Mouse (Mus musculus): ENCODE results near the gene Dnase1l3. TPM values are rescaled to one million over a fixed set of nuclear protein-coding genes. Genes with fewer than 3 reads are reported as not detected.
A peak's percentile ranks its signal among the peaks of the same experiment; 100 is the strongest.

Dnase1l3 gene
- polyA plus RNA-seq, 1 experiment from 2014 or later = 0.05 TPM

DNA sequence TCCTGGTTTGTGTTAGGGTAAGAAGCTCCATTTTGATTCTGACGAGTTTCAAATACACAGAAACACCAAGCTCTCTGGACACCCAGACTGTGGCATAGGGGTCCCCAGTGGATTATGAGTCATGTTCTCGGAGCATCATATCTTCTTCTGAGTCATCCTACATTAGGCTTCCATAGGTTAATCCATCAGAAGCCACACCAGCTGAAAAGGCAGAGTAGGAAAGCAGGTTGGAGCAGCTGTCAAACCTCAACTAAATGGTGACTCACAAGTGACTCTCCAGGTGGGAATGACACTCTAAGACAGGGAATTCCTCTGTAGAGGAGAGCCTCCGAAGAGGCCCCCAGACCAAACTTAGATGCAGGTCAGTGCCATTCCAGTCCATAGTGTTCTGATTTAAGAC is 4.7 kb upstream of the Dnase1l3 start:
- Histone ChIP-seq H3K27ac (ENCODE audit: low read depth) (no peak overlapping the region), H3K4me3 (ENCODE audit: low read depth, low read length) (no peak overlapping the region), H3K27me3 (ENCODE audit: insufficient read depth, low read length) (peaks cover 24% of the 10 kb centered on the region), H3K9ac (no peak overlapping the region), H3K36me3 (ENCODE audit: insufficient read depth) (no peaks in the 10 kb centered on the region), H3K9me3 (ENCODE audit: low read depth, low read length) (no peaks in the 10 kb centered on the region), H3K4me2 (no peak overlapping the region), H3K4me1 (ENCODE audit: insufficient read depth) (0 out of 2 replicates have a peak, but pooled peaks cover 7% of the 10 kb centered on the region)
- 58% methylated on average over 3 of the region's 3 CpGs for WGBS
- DNase-seq = no peak
- ATAC-seq (ENCODE audit: insufficient read depth) = no peak
- no peak for TF ChIP-seq CTCF (IDR thresholded peaks at IDR 0.05; ENCODE audit: low read depth)

DNA sequence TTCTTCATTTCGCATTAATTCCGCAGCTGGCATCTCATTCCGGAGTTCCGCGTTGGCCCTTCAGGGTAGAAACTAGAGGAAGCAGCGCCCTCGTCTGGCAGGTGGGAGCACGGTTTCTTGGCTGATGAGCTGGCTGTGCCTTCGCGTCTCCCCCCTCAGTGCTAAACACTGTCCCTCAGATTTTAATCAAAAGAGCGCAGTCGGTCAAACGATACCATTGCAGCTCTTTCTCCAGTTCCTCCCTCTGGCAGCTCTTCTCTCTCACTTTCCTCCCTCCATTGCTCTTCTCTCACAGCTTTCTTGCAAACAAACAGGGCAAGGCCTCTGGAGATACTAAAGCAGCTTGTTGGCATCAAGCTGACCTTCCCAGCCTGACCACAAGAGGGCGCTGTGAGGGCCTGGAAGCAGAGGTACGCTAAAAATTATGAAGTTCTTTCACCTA is 2.9 kb upstream of the Dnase1l3 start:
- ATAC-seq (ENCODE audit: insufficient read depth) = peak; percentile 65; the same call in 1 of the 2 replicates
- no peaks in the 10 kb centered on the region for H3K36me3 ChIP-seq (ENCODE audit: insufficient read depth)
- TF ChIP-seq CTCF (IDR thresholded peaks at IDR 0.05; ENCODE audit: low read depth) = peak; percentile 72
- H3K27ac ChIP-seq (ENCODE audit: low read depth) = no peak overlapping the region
- no peaks in the 10 kb centered on the region for H3K9me3 ChIP-seq (ENCODE audit: low read depth, low read length)
- no peak overlapping the region for H3K4me3 ChIP-seq (ENCODE audit: low read depth, low read length)
- H3K9ac ChIP-seq = no peak overlapping the region
- peak; percentile 93 for DNase-seq
- peaks cover 16% of the 10 kb centered on the region; the same call in 1 of the 2 replicates for H3K27me3 ChIP-seq (ENCODE audit: insufficient read depth, low read length)
- H3K4me2 ChIP-seq = peak overlapping the region; percentile 51
- 0 out of 2 replicates have a peak, but pooled peaks cover 2% of the 10 kb centered on the region for H3K4me1 ChIP-seq (ENCODE audit: insufficient read depth)
- WGBS = 1% methylated on average over 15 of the region's 15 CpGs

DNA sequence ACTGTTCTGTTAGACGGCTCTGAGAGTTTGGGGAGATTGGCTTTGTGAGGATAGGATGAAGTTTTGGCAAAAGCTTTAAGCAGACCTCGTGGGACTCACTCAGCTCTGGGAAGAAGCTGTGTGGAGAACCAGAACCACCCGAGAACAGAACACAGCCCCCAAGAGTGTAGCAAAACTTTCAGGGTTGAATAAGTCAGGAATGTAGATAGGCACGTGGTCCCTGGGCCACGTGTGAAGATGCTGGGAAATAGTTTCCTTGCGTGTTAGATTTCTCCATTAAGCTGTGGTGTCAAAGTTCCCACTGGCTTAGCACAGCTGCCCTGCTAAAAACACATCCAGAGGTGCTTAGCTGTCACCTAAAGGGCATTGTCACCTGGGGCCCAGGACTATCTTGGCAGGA is 2.2 kb downstream of the Dnase1l3 start:
- Histone ChIP-seq H3K4me2 (no peak overlapping the region), H3K36me3 (ENCODE audit: insufficient read depth) (no peaks in the 10 kb centered on the region), H3K9me3 (ENCODE audit: low read depth, low read length) (no peaks in the 10 kb centered on the region), H3K27ac (ENCODE audit: low read depth) (no peak overlapping the region), H3K4me3 (ENCODE audit: low read depth, low read length) (no peak overlapping the region), H3K27me3 (ENCODE audit: insufficient read depth, low read length) (0 out of 2 replicates have a peak, but pooled peaks cover 4% of the 10 kb centered on the region), H3K4me1 (ENCODE audit: insufficient read depth) (no peaks in the 10 kb centered on the region), H3K9ac (no peak overlapping the region)
- no peak for TF ChIP-seq CTCF (IDR thresholded peaks at IDR 0.05; ENCODE audit: low read depth)
- WGBS = 47% methylated on average over 6 of the region's 6 CpGs
- ATAC-seq (ENCODE audit: insufficient read depth) = no peak
- no peak for DNase-seq

DNA sequence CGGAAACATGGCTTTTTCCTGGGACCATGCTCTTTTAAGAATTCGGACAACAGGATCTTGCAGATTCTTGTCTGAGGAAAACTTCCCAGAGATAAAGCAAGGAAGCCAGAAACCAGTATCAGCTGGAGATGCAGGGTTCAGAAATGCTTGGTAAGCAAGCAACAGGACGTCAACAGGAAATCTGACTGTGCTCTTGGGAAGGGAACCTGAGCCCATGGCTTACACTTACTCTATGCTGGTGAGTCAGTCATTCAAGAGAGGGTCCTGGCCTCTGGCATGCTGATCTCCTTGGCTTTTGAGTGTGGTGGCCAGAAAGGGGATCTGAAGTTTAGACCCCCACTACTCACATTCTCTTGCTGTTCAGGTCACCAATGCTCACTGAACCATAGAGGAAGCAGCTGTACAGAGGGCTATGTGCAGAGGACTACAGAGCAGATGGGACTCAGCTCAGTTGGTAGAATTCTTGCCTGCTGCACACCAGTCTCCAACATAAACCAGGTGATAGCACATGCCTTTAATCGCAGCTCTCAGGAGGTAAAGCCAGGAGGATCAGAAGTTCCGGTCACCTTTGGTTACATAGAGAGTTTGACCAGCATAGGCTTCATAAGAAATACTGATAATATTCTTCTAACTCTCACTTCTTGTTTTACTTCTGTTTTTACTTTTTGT is 3.1 kb downstream of the Dnase1l3 start:
- H3K4me1 ChIP-seq (ENCODE audit: insufficient read depth) = no peaks in the 10 kb centered on the region
- H3K4me3 ChIP-seq (ENCODE audit: low read depth, low read length) = no peak overlapping the region
- no peak overlapping the region for H3K27ac ChIP-seq (ENCODE audit: low read depth)
- DNase-seq = no peak
- H3K27me3 ChIP-seq (ENCODE audit: insufficient read depth, low read length) = 0 out of 2 replicates have a peak, but pooled peaks cover 4% of the 10 kb centered on the region
- no peak for TF ChIP-seq CTCF (IDR thresholded peaks at IDR 0.05; ENCODE audit: low read depth)
- 79% methylated on average over 5 of the region's 5 CpGs for WGBS
- H3K36me3 ChIP-seq (ENCODE audit: insufficient read depth) = no peaks in the 10 kb centered on the region
- H3K9me3 ChIP-seq (ENCODE audit: low read depth, low read length) = no peaks in the 10 kb centered on the region
- H3K4me2 ChIP-seq = no peak overlapping the region
- ATAC-seq (ENCODE audit: insufficient read depth) = no peak
- no peak overlapping the region for H3K9ac ChIP-seq

DNA sequence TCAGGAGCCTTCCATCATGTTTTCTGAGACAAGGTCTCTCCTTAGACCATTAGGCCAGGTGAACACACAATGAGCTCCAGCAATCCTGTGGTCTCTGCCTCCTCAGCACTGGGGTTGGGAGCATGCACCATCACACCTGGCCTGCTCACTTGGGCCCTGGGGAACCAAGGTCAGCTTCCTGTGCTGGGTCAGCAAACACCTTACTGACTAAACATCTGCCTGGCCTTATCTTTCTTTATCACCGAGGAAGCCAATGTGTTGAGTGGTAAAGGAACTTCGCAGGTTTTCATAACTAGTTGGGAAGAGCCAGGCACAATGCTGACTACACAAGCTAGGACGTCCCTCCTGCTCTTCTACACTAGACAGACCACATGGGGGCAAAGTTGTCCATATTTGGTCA is 4.4 kb downstream of the Dnase1l3 start:
- no peak overlapping the region for H3K9ac ChIP-seq
- no peaks in the 10 kb centered on the region for H3K4me1 ChIP-seq (ENCODE audit: insufficient read depth)
- no peaks in the 10 kb centered on the region for H3K9me3 ChIP-seq (ENCODE audit: low read depth, low read length)
- no peaks in the 10 kb centered on the region for H3K27me3 ChIP-seq (ENCODE audit: insufficient read depth, low read length)
- 48% methylated on average over 3 of the region's 3 CpGs for WGBS
- DNase-seq (no peak), ATAC-seq (ENCODE audit: insufficient read depth) (no peak)
- no peaks in the 10 kb centered on the region for H3K36me3 ChIP-seq (ENCODE audit: insufficient read depth)
- no peak overlapping the region for H3K27ac ChIP-seq (ENCODE audit: low read depth)
- no peak overlapping the region for H3K4me2 ChIP-seq
- no peak for TF ChIP-seq CTCF (IDR thresholded peaks at IDR 0.05; ENCODE audit: low read depth)
- H3K4me3 ChIP-seq (ENCODE audit: low read depth, low read length) = no peak overlapping the region

DNA sequence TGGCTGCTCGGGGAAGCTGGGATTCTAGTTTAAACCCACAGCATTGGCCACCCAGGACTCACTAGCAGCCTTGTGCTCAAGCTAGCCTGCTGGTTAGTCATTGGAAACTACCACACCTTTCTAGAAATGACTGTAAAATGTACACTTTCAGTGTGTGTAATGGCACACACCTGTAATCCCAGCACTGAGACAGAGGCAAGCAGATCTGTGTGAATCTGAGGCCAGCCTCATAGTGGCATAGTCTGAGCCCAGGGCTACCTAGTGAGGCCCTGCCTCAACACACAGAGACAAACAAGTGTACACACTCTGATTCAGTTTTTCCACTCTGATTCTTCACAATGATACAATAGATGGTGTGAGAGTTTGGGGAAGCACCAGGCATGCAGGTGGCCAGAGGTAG is 5.0 kb downstream of the Dnase1l3 start:
- Histone ChIP-seq H3K36me3 (ENCODE audit: insufficient read depth) (no peaks in the 10 kb centered on the region), H3K4me3 (ENCODE audit: low read depth, low read length) (no peak overlapping the region), H3K27me3 (ENCODE audit: insufficient read depth, low read length) (no peaks in the 10 kb centered on the region), H3K27ac (ENCODE audit: low read depth) (no peak overlapping the region), H3K4me2 (no peak overlapping the region), H3K4me1 (ENCODE audit: insufficient read depth) (no peaks in the 10 kb centered on the region), H3K9ac (no peak overlapping the region), H3K9me3 (ENCODE audit: low read depth, low read length) (no peaks in the 10 kb centered on the region)
- ATAC-seq (ENCODE audit: insufficient read depth) (no peak), DNase-seq (no peak)
- no peak for TF ChIP-seq CTCF (IDR thresholded peaks at IDR 0.05; ENCODE audit: low read depth)
- WGBS = 54% methylated on average over 1 of the region's 1 CpGs

- Histone ChIP-seq H3K27me3 (ENCODE audit: insufficient read depth, low read length) (no peaks in the 10 kb centered on the region), H3K9ac (no peak overlapping the region), H3K9me3 (ENCODE audit: low read depth, low read length) (no peaks in the 10 kb centered on the region), H3K4me3 (ENCODE audit: low read depth, low read length) (no peak overlapping the region), H3K4me2 (no peak overlapping the region), H3K4me1 (ENCODE audit: insufficient read depth) (no peaks in the 10 kb centered on the region), H3K27ac (ENCODE audit: low read depth) (no peak overlapping the region), H3K36me3 (ENCODE audit: insufficient read depth) (no peaks in the 10 kb centered on the region)
- ATAC-seq (ENCODE audit: insufficient read depth) = no peak
- no peak for TF ChIP-seq CTCF (IDR thresholded peaks at IDR 0.05; ENCODE audit: low read depth)
- 89% methylated on average over 6 of the region's 6 CpGs for WGBS
- no peak for DNase-seq
Measured at GRCm38 (mm10) chr14:7986913-7987312, 7.5 kb downstream of the Dnase1l3 start.

Measured in lung, embryonic 14.5 days (tissue).